Mouse (Mus musculus) urinary bladder, postnatal 10 days (tissue): Measurements from ENCODE around the gene Emc7.
"Not testable (repeated sequence)": the region's sequence is repeated elsewhere in the genome, so short reads cannot be mapped to it uniquely, and the experiment has no call there.

Source experiments
- DNase-seq: peaks from one replicate; pipeline ENCODE4 v3.0.0; 2022; ENCODE audit warnings: low spot score

Emc7 gene

DNA sequence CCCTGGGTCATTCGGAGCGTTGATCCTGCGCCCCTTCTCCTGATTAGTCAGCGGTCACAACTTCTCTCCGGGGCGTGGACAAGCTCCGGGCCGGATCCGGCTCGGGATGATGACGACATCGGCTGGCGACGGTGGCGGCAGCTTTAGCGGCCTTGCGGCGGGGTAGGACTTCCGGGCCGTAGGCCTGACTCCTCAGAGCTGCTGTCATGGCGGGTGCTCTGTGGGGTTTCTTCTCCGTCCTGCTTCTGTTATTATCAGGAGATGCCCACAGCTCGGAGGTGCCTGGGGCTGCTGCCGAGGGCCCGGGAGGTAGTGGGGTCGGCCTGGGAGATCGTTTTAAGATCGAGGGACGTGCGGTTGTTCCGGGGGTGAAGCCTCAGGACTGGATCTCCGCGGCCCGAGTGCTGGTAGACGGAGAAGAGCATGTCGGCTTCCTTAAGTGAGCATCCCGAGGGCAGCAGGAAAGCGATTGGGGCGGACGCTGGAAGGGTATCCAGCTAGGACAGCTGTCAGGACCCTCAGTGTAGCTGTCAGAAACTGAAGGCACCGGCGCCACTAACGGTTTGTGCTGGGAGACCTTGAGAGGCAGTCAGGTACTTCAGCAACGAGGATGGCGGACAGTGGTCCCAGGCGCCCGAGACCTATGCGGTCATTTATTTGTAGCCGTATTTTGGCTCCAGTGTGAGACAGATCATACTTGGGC lies at the start of gene Emc7:
TSS of gene Emc7 (plus strand) at position 136 of the 703 bp plus-strand sequence.
- peak; percentile 96 for DNase-seq

GRCm38 (mm10) chr2:112407030-112407429 lies 47.8 kb upstream of the Emc7 start:
- no peak for DNase-seq

- DNase-seq = no peak
Observed at GRCm38 (mm10) chr2:112425308-112425707, 29.5 kb upstream of the Emc7 start.

- DNase-seq = not testable (repeated sequence)
Observed at GRCm38 (mm10) chr2:112428534-112428933, 26.3 kb upstream of the Emc7 start.

- no peak for DNase-seq
Observed at GRCm38 (mm10) chr2:112429665-112430064, 25.1 kb upstream of the Emc7 start.

GRCm38 (mm10) chr2:112430403-112430802 lies 24.4 kb upstream of the Emc7 start:
- no peak for DNase-seq

- DNase-seq = no peak
Observed at GRCm38 (mm10) chr2:112432523-112432922, 22.3 kb upstream of the Emc7 start.

DNA sequence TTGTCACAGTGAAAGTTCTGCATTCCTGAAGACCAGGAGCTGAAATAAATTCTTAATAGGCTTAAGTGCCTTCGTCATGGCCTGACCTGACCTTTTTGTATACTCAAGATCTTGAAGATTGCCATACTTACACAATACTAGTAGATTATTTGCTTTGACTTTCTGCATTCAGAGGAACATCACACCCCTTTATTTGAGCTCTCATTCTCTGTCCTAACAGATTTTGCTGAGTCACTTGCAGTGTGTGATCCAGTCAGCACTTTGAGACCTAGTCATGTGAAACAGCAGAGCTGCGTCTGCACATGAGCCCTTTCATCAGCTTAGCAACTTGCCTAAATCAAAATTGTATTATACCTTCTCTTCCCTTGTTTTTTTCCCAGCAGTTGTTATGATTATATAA lies 21.4 kb upstream of the Emc7 start:
- no peak for DNase-seq

GRCm38 (mm10) chr2:112436292-112436691 lies 18.5 kb upstream of the Emc7 start:
- DNase-seq = no peak

DNA sequence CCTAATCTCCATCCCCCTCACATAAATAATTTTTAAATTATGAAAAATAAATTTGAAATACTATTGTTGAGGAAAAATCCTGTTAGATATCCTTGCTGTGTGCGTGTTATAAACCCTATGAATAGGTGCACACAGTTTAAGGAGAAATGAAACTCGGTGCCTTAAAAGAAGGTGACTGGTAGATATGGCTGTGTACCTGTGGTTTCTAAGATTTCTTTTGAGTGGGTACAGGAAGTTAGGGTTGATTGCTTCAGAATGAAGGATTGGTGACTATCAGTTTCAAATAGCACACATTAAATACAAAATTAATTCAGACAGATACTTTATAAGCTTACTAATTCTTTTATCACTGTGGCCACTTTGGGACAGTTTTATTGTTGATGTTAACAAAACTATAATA lies 17.2 kb upstream of the Emc7 start:
- no peak for DNase-seq

GRCm38 (mm10) chr2:112443491-112443890 lies 11.3 kb upstream of the Emc7 start:
- no peak for DNase-seq

- DNase-seq = no peak
Observed at GRCm38 (mm10) chr2:112445511-112445910, 9.3 kb upstream of the Emc7 start.

DNA sequence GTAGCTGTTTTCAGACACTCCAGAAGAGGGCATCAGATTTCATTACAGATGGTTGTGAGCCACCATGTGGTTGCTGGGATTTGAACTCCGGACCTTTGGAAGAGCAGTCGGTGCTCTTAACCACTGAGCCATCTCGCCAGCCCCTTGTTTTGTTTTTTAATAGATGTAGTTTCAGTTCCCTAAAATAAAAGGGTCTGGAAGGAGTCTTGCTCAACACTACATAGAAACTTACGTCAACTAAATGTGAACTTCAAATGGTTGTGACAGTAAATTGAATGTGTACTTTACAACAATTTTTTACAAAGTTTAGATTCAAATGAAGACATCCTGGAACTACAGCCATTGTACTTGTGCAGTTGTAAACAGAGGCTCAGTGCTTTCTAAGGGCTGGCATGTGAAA lies 6.8 kb upstream of the Emc7 start:
- not testable (repeated sequence) for DNase-seq

GRCm38 (mm10) chr2:112448510-112449059 lies 6.2 kb upstream of the Emc7 start:
- DNase-seq = no peak

GRCm38 (mm10) chr2:112449597-112450296 lies 5.0 kb upstream of the Emc7 start:
- DNase-seq = no peak

DNA sequence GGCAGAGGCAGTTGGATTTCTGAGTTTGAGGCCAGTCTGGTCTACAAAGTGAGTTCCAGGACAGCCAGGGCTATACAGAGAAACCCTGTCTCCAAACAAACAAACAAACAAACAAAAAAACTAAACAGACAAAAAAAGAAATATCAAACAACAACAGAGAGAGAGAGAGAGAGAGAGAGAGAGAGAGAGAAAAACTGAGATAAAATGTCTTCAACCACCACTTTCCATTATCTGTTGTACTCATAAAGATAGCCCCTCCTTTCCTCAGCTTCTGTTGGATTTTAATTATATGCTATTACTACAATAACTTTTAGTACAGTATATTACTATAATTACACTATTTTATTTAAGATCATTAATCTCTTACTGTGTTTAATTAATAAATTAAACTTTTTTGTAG lies 2.3 kb upstream of the Emc7 start:
- DNase-seq = not testable (repeated sequence)

DNA sequence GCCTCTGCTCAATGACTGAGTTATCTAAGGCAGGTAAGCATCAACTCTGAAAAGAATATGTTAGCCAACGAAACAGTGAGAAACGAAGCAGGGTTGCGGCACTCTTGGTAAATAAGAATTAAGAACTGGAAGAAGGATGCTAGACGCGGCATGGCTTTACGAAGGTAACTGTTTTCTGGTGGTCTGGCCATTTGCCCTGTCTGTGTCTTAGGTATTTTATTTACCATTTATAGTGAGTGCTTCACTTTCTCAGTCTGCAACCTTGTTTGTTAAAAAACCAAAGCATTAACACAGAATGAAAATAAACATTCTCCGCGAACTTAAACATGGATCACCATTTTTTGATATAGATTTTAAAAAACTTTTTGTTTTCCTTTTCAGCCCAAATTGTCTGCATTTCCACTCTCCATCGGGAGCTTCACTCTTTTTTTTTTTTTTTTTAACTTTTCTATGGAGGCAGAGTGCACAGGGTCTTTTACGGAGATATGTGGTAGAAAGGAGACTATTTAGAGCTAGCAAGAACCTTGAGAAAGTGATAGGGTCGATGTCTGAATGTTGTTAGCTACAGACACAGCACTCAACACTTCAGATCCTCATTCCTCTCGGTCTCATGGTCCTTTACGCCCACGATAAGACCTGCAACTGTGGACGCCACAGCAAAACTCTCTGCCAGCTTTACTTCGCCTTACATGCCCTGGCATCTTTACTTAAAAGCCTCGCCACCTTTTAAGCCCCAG lies 504 bp upstream of the Emc7 start:
- DNase-seq = no peak

DNA sequence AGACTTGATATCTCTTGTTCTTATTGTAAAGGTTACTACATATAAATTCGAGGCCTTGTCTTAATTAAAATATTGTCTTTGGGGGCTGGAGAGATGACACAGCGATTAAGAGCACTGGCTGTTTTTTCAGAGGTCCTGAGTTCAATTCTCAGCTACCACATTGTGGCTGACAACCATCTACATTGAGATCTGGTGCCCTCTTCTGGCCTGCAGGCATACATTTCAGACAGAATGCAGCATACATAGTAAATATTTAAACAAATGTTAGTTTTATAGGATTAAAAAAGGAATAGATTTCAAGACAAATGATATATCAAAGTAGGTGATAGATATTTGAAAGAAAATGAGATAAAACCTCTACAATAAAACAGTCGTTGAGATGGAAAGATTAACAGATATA lies 5.8 kb downstream of the Emc7 start:
- no peak for DNase-seq

DNA sequence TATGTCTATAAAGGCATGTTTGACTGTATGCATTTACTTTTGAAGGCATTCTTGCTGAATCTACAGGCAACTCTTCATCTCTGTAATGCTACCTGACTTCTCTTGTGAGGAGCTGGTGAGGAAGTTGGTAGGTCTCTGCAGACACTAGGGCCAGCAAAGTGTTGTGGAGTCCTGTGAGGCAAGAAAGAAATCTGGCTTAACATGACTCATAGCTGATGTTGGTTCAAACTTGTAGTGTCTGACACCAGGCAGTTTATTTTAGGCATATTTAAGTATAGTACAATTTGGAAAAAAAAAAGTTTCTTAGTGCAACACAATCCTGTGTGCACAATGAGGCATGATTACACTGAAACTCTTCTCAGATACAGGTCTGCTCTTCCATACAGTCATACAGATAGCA lies 14.7 kb downstream of the Emc7 start:
- DNase-seq = no peak

- no peak for DNase-seq
Observed at GRCm38 (mm10) chr2:112470961-112471381, 16.2 kb downstream of the Emc7 start.

DNA sequence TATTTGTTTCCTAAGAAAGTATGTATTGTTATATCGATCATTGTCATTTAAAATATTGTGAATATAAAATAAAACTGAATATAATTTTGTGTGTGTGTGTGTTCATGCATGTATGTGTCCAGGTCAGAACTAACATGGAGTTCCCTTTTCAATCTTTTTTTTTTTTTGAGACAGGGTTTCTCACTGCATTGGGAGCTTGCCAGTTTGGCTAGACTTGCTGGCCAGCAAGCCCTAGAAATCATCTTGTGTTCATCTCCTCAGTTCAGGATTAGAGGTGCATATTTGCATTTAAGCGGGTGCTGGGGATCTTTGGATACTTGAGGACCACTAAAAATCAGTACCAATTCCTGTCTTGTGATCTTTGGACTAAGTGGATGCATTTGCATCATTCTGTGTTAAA lies 17.3 kb downstream of the Emc7 start:
- DNase-seq = no peak

DNA sequence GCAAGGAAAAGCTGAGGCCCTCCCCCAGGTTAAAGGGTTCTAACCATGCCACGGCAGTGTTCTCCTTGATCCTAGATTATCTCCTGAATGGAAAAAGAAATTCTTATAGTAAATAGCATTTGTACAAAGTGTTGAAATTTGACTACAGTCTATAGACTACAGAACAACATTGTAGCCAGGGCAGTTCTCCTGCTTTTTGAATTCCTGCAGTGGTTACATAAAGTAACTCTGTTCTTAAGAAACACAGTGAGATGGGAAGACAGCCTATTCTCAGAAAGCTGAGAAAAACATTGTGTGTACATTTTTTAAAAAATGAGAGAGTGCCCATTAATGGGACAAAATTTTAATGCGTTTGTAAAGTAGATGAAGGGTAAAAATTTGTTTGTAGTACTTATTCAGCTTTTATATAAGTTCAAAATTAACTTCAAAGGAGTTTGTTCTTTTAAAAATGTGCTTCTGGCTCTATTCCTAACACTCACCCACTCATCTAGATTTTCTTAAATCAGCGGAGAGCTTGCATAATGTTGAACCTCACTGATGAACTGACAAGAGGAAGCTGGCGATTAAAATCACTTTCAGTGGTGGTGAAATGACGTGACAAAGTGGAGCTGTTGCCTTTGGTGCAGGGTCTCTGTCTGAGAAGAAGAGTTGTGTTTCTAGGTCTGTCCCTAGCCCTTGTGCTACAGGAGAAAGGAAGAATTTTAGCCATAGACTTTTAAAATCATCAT lies 20.4 kb downstream of the Emc7 start:
- no peak for DNase-seq
